Mouse (Mus musculus) intestine, postnatal 0 days (tissue): ENCODE measurements around the gene Dcaf15. TPM values are rescaled to one million over a fixed set of nuclear protein-coding genes. Genes with fewer than 3 reads are reported as not detected.

Experiments used
- ATAC-seq: fragments of 200-750 bp; cut with Nextera tagmentation; 2 replicates; pipeline ENCODE4 v1.8.0; 2017; ENCODE audit warnings: mild to moderate bottlenecking, moderate TSS enrichment, moderate library complexity
- H3K27ac ChIP-seq: fragments of 300-500 bp; sonication (generic); 2 replicates; pipeline ENCODE4 v1.5.1; 2014; ENCODE audit warnings: mild to moderate bottlenecking, low read depth, low read length, moderate library complexity
- H3K27me3 ChIP-seq: fragments of 300-500 bp; sonication (generic); replicated peaks from 2 replicates; pipeline ENCODE4 v1.6.1; 2014; ENCODE audit warnings: low read length, mixed read lengths; ENCODE audit not compliant: control insufficient read depth, insufficient read depth
- H3K36me3 ChIP-seq: fragments of 300-500 bp; sonication (generic); 2 replicates; pipeline ENCODE4 v1.6.1; 2014; ENCODE audit warnings: mild to moderate bottlenecking, moderate library complexity; ENCODE audit not compliant: control insufficient read depth, insufficient read depth
- H3K4me1 ChIP-seq: fragments of 300-500 bp; sonication (generic); replicated peaks from 2 replicates; pipeline ENCODE4 v1.6.1; 2014; ENCODE audit warnings: antibody characterized with exemption, low read length, mixed read lengths; ENCODE audit not compliant: control insufficient read depth, insufficient read depth
- H3K4me2 ChIP-seq: fragments of 300-500 bp; sonication (generic); replicated peaks from 2 replicates; pipeline ENCODE4 v1.6.1; 2014; ENCODE audit warnings: low read depth, mild to moderate bottlenecking, moderate library complexity
- H3K4me3 ChIP-seq: fragments of 300-500 bp; sonication (generic); 2 replicates; pipeline ENCODE4 v1.5.1; 2014; ENCODE audit warnings: low read depth, low read length
- H3K9ac ChIP-seq: fragments of 300-500 bp; sonication (generic); 2 replicates; pipeline ENCODE4 v1.6.1; 2014; ENCODE audit warnings: mild to moderate bottlenecking, low read depth, low read length
- H3K9me3 ChIP-seq: fragments of 300-500 bp; sonication (generic); 2 replicates; pipeline ENCODE4 v1.6.1; 2016; ENCODE audit warnings: mixed run types; ENCODE audit not compliant: control insufficient read depth
- CTCF ChIP-seq: sonication (generic); IDR thresholded peaks from 2 replicates; pipeline ENCODE4 v1.5.1; 2016; ENCODE audit warnings: low read depth, mild to moderate bottlenecking, control low read depth, antibody characterized with exemption, moderate library complexity
- WGBS: fragments of 180-500 bp; shearing (Covaris S2); extraction: QIAGEN DNeasy Blood & Tissue Kit; methylation state at CpG from one replicate; pipeline ENCODE4 v1.1.7; 2014; 5-methylcytosine and 5-hydroxymethylcytosine counted together
- polyA plus RNA-seq: library from polyadenylated mRNA; unstranded; fragments of >200 nt; fragmentation: Nextera tagmentation; extraction: Ambion mirVana; gene quantifications from 2 replicates; pipeline ENCODE4 v1.2.1, GENCODE M21; 2015

Dcaf15 gene
- polyA plus RNA-seq, 1 experiment from 2014 or later: 8.6 TPM

DNA sequence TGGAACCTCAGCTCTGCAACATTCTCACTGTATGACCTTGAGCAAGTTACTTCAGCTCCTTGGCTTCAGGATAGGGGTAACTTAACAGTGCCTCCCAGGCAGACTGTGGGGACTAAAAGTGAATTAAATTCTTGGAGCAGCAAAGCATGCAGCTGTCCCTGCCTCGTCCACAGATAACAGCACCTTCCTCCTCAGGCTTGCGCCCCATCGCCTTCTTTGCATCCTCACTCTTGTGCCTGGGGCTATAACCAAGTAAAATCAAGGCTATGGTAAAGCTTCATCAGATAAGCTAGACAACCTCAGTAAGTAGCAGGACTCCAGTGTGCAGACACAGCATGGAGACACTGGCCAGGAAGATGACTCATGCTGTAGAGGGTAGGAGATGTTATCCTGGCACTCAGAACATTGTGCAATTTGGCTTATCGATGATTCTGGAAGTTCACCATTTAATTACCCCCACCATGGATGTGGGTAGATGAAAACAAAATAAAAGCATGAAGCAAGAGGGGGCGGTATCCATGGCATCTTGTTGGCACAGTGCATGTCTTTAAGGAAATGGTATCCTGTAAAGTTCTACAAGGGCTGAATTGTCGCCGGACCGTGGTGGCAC is 40.2 kb upstream of the Dcaf15 start:
- Histone ChIP-seq H3K9me3 (no peaks in the 10 kb centered on the region), H3K27me3 (no peaks in the 10 kb centered on the region), H3K36me3 (peaks cover 46% of the 10 kb centered on the region), H3K27ac (no peak overlapping the region), H3K4me1 (no peaks in the 10 kb centered on the region), H3K9ac (no peak overlapping the region), H3K4me3 (no peak overlapping the region), H3K4me2 (no peak overlapping the region)
- no peak for TF ChIP-seq CTCF
- WGBS: 87% methylated on average over 8 of the region's 8 CpGs
- no peak for ATAC-seq

DNA sequence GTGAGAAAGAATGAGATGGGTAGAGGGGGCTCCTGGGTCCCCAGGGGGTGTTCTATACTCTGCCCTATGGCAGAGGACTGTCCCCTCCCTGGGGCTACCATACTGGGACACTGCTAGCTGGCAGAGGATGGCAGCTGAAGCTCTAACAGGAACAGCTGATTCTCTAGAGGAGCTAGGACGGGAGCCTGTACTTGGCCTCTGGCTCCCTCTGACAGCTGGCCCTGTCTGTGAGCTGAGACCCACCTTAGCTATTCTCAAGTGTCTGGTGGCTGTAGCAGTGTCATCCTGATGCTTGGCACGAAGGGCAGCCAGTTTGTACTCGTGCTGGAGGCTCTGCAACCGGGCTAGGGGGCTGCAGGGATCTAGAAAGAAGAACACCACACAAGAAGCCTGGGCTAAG is 36.3 kb upstream of the Dcaf15 start:
- no peak overlapping the region for H3K4me2 ChIP-seq
- no peak overlapping the region for H3K4me3 ChIP-seq
- H3K27me3 ChIP-seq: no peaks in the 10 kb centered on the region
- no peak for TF ChIP-seq CTCF
- peaks cover 84% of the 10 kb centered on the region for H3K36me3 ChIP-seq
- H3K4me1 ChIP-seq: no peaks in the 10 kb centered on the region
- no peaks in the 10 kb centered on the region for H3K9me3 ChIP-seq
- no peak for ATAC-seq
- no peak overlapping the region for H3K9ac ChIP-seq
- no peak overlapping the region for H3K27ac ChIP-seq
- WGBS: 91% methylated on average over 4 of the region's 4 CpGs

DNA sequence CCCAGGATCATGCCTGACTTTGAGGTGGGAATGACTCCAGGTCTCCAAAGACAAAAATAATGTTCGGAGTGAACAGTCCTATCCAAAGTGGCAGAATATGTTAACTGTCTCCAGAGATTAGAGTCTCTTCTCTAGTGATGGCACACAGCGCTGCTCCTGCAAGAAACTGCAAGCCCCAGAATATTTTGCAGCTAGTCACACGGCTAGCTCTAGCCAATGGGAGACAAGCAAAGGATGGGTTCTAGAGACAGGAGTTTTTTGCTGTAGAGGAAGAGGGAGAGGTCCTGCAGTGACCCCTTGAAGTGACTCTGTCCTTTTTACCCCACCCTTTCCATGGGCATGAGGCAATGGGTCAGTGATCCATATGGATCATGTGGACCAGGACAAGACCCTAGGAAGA is 33.3 kb upstream of the Dcaf15 start:
- Histone ChIP-seq H3K36me3 (peaks cover 97% of the 10 kb centered on the region), H3K4me1 (no peaks in the 10 kb centered on the region), H3K4me3 (no peak overlapping the region), H3K9me3 (no peaks in the 10 kb centered on the region), H3K9ac (no peak overlapping the region), H3K27ac (no peak overlapping the region), H3K27me3 (no peaks in the 10 kb centered on the region), H3K4me2 (no peak overlapping the region)
- TF ChIP-seq CTCF: no peak
- WGBS: 98% methylated on average over 3 of the region's 3 CpGs
- no peak for ATAC-seq

DNA sequence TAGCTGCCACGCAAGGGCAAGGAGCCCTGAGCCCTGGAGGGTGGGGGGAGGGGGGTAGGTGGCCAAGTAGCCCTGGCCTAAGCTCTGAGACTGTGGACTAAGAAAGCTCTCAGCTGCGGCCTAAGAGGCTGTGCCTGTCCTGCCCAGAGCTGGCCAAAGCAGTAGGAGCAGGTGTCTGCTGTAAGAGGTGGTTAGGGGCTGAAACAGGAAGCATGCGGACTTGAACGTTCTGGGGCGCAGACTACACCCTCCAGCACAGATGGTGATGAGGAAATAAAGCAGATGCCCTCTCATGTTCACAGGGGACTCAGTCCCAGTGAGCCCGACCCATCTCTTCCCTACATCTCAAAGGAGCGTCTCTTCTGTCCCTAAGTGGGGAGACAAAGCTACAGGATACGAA is 27.7 kb upstream of the Dcaf15 start:
- ATAC-seq: no peak
- H3K4me1 ChIP-seq: no peaks in the 10 kb centered on the region
- no peaks in the 10 kb centered on the region for H3K27me3 ChIP-seq
- peaks cover 56% of the 10 kb centered on the region for H3K36me3 ChIP-seq
- 85% methylated on average over 8 of the region's 8 CpGs for WGBS
- no peak overlapping the region for H3K4me3 ChIP-seq
- H3K4me2 ChIP-seq: no peak overlapping the region
- no peak overlapping the region for H3K9ac ChIP-seq
- H3K27ac ChIP-seq: no peak overlapping the region
- TF ChIP-seq CTCF: no peak
- no peaks in the 10 kb centered on the region for H3K9me3 ChIP-seq

DNA sequence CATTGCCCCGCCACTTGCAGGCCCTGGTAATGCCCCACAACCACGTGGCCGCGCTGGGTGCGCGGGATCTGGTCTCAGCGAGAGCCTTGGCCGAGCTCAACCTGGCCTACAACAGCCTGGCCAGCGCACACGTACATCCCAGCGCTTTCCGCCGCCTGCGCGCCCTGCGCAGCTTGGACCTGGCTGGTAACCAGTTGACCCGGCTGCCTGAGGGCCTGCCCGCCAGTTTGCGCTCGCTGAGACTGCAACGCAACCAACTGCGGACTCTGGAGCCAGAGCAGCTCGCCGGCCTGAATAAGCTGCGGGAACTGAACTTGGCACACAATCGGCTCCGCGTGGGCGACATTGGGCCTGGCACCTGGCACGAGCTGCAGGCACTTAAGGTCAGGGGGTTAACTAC is 26.2 kb upstream of the Dcaf15 start:
- H3K4me1 ChIP-seq: no peaks in the 10 kb centered on the region
- 53% methylated on average over 30 of the region's 30 CpGs for WGBS
- H3K4me2 ChIP-seq: no peak overlapping the region
- H3K27ac ChIP-seq: no peak overlapping the region
- no peaks in the 10 kb centered on the region for H3K27me3 ChIP-seq
- no peaks in the 10 kb centered on the region for H3K9me3 ChIP-seq
- no peak overlapping the region for H3K9ac ChIP-seq
- no peak for ATAC-seq
- no peak for TF ChIP-seq CTCF
- H3K36me3 ChIP-seq: peaks cover 43% of the 10 kb centered on the region
- H3K4me3 ChIP-seq: no peak overlapping the region

DNA sequence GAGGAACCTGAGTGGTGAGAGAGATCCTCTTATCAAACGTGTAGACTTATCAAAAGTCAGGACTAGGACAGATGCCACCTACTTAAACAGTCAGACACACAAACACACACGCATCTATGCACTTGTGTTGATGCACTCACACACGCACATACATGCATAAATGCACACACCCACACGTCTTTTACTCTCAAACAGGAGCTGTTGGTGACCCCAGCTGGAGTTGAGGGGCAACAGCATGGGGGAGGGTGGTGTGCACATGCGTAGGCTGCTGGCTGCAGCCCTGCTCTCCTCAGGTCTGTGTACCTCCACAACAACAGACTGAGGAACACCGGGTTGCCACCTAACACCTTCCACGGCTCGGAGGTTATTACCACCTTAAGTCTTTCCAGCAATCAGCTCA is 23.7 kb upstream of the Dcaf15 start:
- H3K9me3 ChIP-seq: no peaks in the 10 kb centered on the region
- H3K9ac ChIP-seq: no peak overlapping the region
- peak; percentile 22; the same call in 1 of the 2 replicates for TF ChIP-seq CTCF
- no peak overlapping the region for H3K4me2 ChIP-seq
- H3K27me3 ChIP-seq: no peaks in the 10 kb centered on the region
- H3K4me3 ChIP-seq: no peak overlapping the region
- ATAC-seq: no peak
- 57% methylated on average over 8 of the region's 8 CpGs for WGBS
- H3K36me3 ChIP-seq: peaks cover 17% of the 10 kb centered on the region
- no peaks in the 10 kb centered on the region for H3K4me1 ChIP-seq
- no peak overlapping the region for H3K27ac ChIP-seq
